Mouse (Mus musculus): ENCODE measurements around the gene Mtif2. TPM values are rescaled to one million over a fixed set of nuclear protein-coding genes. Genes with fewer than 3 reads are reported as not detected.
"Not testable (repeated sequence)": the region's sequence is repeated elsewhere in the genome, so short reads cannot be mapped to it uniquely, and the experiment has no call there.

Gene Mtif2
- polyA plus RNA-seq, 1 experiment from 2014 or later = 51.3 TPM

DNA sequence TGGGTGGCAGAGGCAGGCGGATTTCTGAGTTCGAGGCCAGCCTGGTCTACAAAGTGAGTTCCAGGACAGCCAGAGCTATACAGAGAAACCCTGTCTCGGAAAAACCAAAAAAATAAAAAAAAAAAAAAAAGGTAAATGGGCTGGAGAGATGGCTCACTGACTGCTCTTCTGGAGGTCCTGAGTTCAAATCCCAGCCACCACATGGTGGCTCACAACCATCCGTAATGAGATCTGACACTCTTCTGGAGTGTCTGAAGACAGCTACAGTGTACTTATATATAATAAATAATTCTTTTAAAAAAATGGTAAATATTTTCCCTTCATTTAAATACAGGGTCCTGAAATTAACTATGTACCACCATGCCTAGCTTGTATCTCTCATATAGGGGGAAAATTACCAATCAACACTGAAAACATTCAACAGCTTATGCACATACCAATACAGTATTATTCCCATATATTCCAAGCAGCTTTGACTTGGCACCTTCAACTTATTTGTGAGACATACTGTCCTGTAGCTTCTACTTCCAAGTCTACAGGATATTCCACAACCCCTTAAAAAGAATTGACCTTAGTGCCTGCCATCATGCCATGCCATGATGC, 19.0 kb downstream of the Mtif2 start:
- WGBS = 85% methylated on average over 4 of the region's 4 CpGs
- H3K9me3 ChIP-seq = not testable (repeated sequence)

DNA sequence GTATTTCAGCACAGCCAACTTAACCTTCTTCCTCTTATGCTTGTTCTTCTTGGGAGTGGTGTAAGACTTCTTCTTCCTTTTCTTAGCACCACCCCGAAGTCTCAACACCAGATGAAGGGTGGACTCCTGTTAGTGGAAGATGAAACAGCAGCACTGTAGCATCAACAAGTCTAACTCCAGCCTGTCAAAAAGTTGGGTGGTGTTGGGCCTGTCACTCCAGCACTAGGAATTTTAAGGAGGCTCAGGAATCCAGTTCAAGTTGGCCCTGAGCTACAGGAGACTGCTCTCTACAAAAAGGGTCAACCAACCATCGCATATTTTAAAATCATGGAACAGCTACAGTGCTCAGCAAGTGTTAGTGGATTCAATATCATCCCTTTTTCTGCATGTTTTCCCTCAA, 20.1 kb downstream of the Mtif2 start:
- peaks cover 16% of the 10 kb centered on the region for H3K4me1 ChIP-seq
- DNase-seq (ENCODE audit: extremely low spot score, low spot score); H3K27me3 ChIP-seq (ENCODE audit: poor library complexity, severe bottlenecking); H3K9me3 ChIP-seq: not testable (repeated sequence)
- 94% methylated on average over 2 of the region's 2 CpGs for WGBS
- peak overlapping the region; percentile 96 for H3K27ac ChIP-seq
- H3K4me3 ChIP-seq = peak overlapping the region; percentile 80
- H3K36me3 ChIP-seq (replicated peaks) = peaks cover 55% of the 10 kb centered on the region

More for the DNA sequence above, 19.0 kb downstream of the Mtif2 start:
- H3K4me3 ChIP-seq; H3K27me3 ChIP-seq (ENCODE audit: poor library complexity, severe bottlenecking); DNase-seq (ENCODE audit: extremely low spot score, low spot score); H3K27ac ChIP-seq: not testable (repeated sequence)
- Histone ChIP-seq H3K36me3 (replicated peaks) (peaks cover 64% of the 10 kb centered on the region), H3K4me1 (peaks cover 16% of the 10 kb centered on the region)

- H3K4me1 ChIP-seq = peaks cover 16% of the 10 kb centered on the region
- peak overlapping the region; percentile 96 for H3K27ac ChIP-seq
- H3K36me3 ChIP-seq (replicated peaks) = peaks cover 50% of the 10 kb centered on the region
- peak overlapping the region; percentile 80 for H3K4me3 ChIP-seq
- 24% methylated on average over 2 of the region's 2 CpGs for WGBS
- no peaks in the 10 kb centered on the region for H3K27me3 ChIP-seq (ENCODE audit: poor library complexity, severe bottlenecking)
- no peaks in the 10 kb centered on the region for H3K9me3 ChIP-seq
- DNase-seq (ENCODE audit: extremely low spot score, low spot score) = no peak
These were observed 20.6 kb downstream of the Mtif2 start for GRCm38 (mm10) chr11:29546762-29547161.

- peaks cover 45% of the 10 kb centered on the region for H3K36me3 ChIP-seq (replicated peaks)
- H3K4me1 ChIP-seq = peaks cover 16% of the 10 kb centered on the region
- peak overlapping the region; percentile 80 for H3K4me3 ChIP-seq
- H3K9me3 ChIP-seq = no peaks in the 10 kb centered on the region
- under 1% methylated on average over 27 of the region's 27 CpGs for WGBS
- no peaks in the 10 kb centered on the region for H3K27me3 ChIP-seq (ENCODE audit: poor library complexity, severe bottlenecking)
- DNase-seq (ENCODE audit: extremely low spot score, low spot score) = no peak
- H3K27ac ChIP-seq = peak overlapping the region; percentile 96
These were observed 21.1 kb downstream of the Mtif2 start for GRCm38 (mm10) chr11:29547249-29547751.

GRCm38 (mm10) chr11:29547752-29548503, 21.7 kb downstream of the Mtif2 start, which contains the start of the genes Clhc1 and Rps27a:
Clhc1 (plus strand) TSS chr11:29547950.
Rps27a (minus strand) TSS chr11:29548109.
- H3K9me3 ChIP-seq = no peaks in the 10 kb centered on the region
- H3K36me3 ChIP-seq (replicated peaks) = peaks cover 40% of the 10 kb centered on the region
- H3K4me3 ChIP-seq = peak within 1 kb of the TSS; percentile 80
- H3K4me1 ChIP-seq = peaks cover 16% of the 10 kb centered on the region
- no peaks in the 10 kb centered on the region for H3K27me3 ChIP-seq (ENCODE audit: poor library complexity, severe bottlenecking)
- DNase-seq (ENCODE audit: extremely low spot score, low spot score) = peak; percentile 88
- H3K27ac ChIP-seq = peak within 1 kb of the TSS; percentile 96
- WGBS = under 1% methylated on average over 46 of the region's 46 CpGs

DNA sequence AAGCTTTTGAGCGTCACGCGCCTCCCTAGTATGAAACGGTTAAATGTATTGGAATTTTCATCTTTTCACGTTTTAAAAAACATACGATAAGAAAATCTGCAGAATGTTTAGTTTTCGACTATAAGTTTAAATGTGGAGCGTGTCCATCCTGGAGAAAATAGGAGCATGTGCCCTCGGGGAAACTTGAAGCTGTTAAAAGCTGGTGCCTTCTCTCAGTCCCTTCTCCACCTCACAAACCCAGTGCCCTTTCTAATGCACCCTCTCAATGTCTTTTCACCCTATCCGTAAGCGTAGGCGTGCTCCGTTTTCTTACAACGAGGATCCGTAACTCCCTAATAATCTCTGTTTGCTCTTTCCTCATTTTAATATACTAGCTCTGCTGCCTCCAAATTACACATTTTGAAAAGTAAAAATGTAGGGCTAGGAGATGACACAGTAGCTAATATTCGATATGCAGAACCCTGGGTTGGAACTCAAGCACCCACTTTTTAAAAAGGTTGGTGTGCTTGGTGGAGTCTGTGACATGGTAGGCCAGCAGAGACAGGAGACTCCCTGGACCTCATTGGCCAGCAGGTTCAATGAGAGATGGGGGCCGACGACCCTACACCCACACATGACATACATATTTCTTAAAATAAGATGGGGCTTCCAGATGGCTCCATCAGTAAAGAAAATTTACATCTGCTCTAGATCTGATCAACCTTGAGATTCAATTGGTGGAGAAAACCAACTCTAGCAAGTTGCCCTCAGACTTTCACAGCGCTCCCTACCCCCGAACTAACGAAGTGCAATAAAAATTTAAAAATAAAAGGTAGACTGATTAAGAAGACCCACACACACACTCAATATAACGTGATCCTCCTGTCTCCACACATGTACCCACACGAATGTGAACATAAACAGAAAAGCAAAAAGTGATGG, 22.6 kb downstream of the Mtif2 start:
- WGBS = 29% methylated on average over 23 of the region's 23 CpGs
- no peaks in the 10 kb centered on the region for H3K27me3 ChIP-seq (ENCODE audit: poor library complexity, severe bottlenecking)
- peaks cover 31% of the 10 kb centered on the region for H3K36me3 ChIP-seq (replicated peaks)
- no peaks in the 10 kb centered on the region for H3K9me3 ChIP-seq
- peaks cover 16% of the 10 kb centered on the region for H3K4me1 ChIP-seq
- peak overlapping the region; percentile 80 for H3K4me3 ChIP-seq
- H3K27ac ChIP-seq = peak overlapping the region; percentile 96
- no peak for DNase-seq (ENCODE audit: extremely low spot score, low spot score)

GRCm38 (mm10) chr11:29549425-29549778, 23.2 kb downstream of the Mtif2 start:
- H3K27me3 ChIP-seq (ENCODE audit: poor library complexity, severe bottlenecking) = no peaks in the 10 kb centered on the region
- WGBS = 100% methylated on average over 1 of the region's 1 CpGs
- H3K27ac ChIP-seq = no peak overlapping the region
- H3K4me3 ChIP-seq = no peak overlapping the region
- peaks cover 25% of the 10 kb centered on the region for H3K36me3 ChIP-seq (replicated peaks)
- no peaks in the 10 kb centered on the region for H3K9me3 ChIP-seq
- H3K4me1 ChIP-seq = peaks cover 16% of the 10 kb centered on the region
- DNase-seq (ENCODE audit: extremely low spot score, low spot score) = no peak

- WGBS = 91% methylated on average over 9 of the region's 9 CpGs
These were observed 34.2 kb downstream of the Mtif2 start for GRCm38 (mm10) chr11:29560452-29560851.

GRCm38 (mm10) chr11:29560990-29561389, 34.8 kb downstream of the Mtif2 start:
- DNase-seq (ENCODE audit: extremely low spot score, low spot score) = no peak
- Histone ChIP-seq H3K9me3 (no peaks in the 10 kb centered on the region), H3K36me3 (replicated peaks) (no peaks in the 10 kb centered on the region), H3K4me3 (no peak overlapping the region), H3K27me3 (ENCODE audit: poor library complexity, severe bottlenecking) (no peaks in the 10 kb centered on the region), H3K4me1 (no peaks in the 10 kb centered on the region), H3K27ac (no peak overlapping the region)
- 95% methylated on average over 3 of the region's 3 CpGs for WGBS

More at GRCm38 (mm10) chr11:29560452-29560851, 34.2 kb downstream of the Mtif2 start:
- DNase-seq (ENCODE audit: extremely low spot score, low spot score) = no peak
- Histone ChIP-seq H3K4me3 (no peak overlapping the region), H3K27me3 (ENCODE audit: poor library complexity, severe bottlenecking) (no peaks in the 10 kb centered on the region), H3K27ac (no peak overlapping the region), H3K9me3 (no peaks in the 10 kb centered on the region), H3K36me3 (replicated peaks) (no peaks in the 10 kb centered on the region), H3K4me1 (no peaks in the 10 kb centered on the region)

DNA sequence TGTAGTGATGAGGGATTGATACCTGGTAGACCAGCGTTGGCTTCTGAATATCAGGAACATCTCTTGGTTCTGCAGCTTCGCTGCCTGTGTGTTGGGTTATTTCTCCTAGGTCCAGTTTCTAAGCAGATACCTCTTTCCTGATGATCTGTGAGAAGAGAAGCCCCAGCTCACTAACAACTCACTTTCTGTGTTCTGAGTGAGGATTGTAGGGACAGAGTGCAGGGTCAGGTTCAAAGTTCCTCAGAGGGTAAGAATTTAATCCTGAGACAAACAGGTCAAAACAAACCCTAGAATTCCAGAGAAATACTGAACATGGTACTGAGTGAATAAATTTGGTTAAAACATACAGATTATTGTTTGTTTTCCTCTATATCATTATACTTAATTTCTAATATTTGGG, 37.2 kb downstream of the Mtif2 start:
- Histone ChIP-seq H3K36me3 (replicated peaks) (no peaks in the 10 kb centered on the region), H3K9me3 (no peaks in the 10 kb centered on the region), H3K27me3 (ENCODE audit: poor library complexity, severe bottlenecking) (no peaks in the 10 kb centered on the region), H3K4me1 (no peaks in the 10 kb centered on the region), H3K27ac (no peak overlapping the region), H3K4me3 (no peak overlapping the region)
- 88% methylated on average over 2 of the region's 2 CpGs for WGBS
- DNase-seq (ENCODE audit: extremely low spot score, low spot score) = no peak

GRCm38 (mm10) chr11:29571536-29571935, 45.3 kb downstream of the Mtif2 start:
- H3K4me3 ChIP-seq = no peak overlapping the region
- DNase-seq (ENCODE audit: extremely low spot score, low spot score) = no peak
- no peaks in the 10 kb centered on the region for H3K9me3 ChIP-seq
- no peaks in the 10 kb centered on the region for H3K4me1 ChIP-seq
- no peaks in the 10 kb centered on the region for H3K36me3 ChIP-seq (replicated peaks)
- H3K27me3 ChIP-seq (ENCODE audit: poor library complexity, severe bottlenecking) = no peaks in the 10 kb centered on the region
- no peak overlapping the region for H3K27ac ChIP-seq
- 78% methylated on average over 3 of the region's 3 CpGs for WGBS

GRCm38 (mm10) chr11:29572656-29573055, 46.4 kb downstream of the Mtif2 start:
- Histone ChIP-seq H3K9me3 (no peaks in the 10 kb centered on the region), H3K4me3 (no peak overlapping the region), H3K27me3 (ENCODE audit: poor library complexity, severe bottlenecking) (no peaks in the 10 kb centered on the region), H3K27ac (no peak overlapping the region), H3K4me1 (no peaks in the 10 kb centered on the region), H3K36me3 (replicated peaks) (no peaks in the 10 kb centered on the region)
- no peak for DNase-seq (ENCODE audit: extremely low spot score, low spot score)
- WGBS = 85% methylated on average over 2 of the region's 2 CpGs
